Mouse (Mus musculus): Measurements from ENCODE around the gene Cnmd.

GRCm38 (mm10) chr14:79673083-79674013 is 11.4 kb upstream of the Cnmd start:
- TF ChIP-seq MAFK (IDR thresholded peaks at IDR 0.05; ENCODE audit: borderline replicate concordance, low read depth, low read length) = no peak
- no peak for TF ChIP-seq CTCF (IDR thresholded peaks at IDR 0.05 in 2 of 3, conservative IDR thresholded peaks at IDR 0.05 in 1 of 3; ENCODE audit: control insufficient read depth in 1 of 3, insufficient read depth in 1 of 3, low read depth in 2 of 3, low read length in 3 of 3, poor library complexity in 1 of 3, severe bottlenecking in 1 of 3)
